Mouse (Mus musculus) CD4-positive, CD25-positive, alpha-beta regulatory T cell, adult 2 months (primary cell): Measurements from ENCODE around the gene Astn2.

ENCODE experiments used
- DNase-seq: peaks from one replicate; pipeline ENCODE4 v3.0.0-alpha.2; 2012; ENCODE audit warnings: low read depth, low spot score

The Astn2 gene

GRCm38 (mm10) chr4:66404201-66404711 lies at the start of gene Astn2:
TSS of gene Astn2 (minus strand) at chr4:66404611.
- DNase-seq, result no peak

DNA sequence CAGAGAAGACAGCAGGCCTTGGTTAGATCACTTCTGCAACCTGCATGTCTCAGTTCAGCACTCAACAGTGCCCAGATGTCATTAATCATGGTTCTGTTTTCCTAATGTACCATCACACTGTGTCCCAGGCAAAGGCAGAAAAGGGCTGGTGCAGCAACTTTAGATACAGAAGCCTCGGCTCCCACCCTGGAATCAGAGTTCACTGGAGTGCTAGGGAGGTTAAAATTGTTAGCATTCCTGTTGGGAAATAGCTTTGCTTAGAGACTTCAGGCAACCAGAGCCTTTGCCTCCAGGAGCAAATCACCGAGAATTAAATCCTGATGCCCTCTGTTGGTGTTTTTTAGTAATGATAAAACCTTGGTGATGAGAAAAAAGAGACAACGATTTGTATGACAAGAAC lies 45.7 kb upstream of the Astn2 start:
- DNase-seq, result no peak

GRCm38 (mm10) chr4:66431256-66431655 lies 26.8 kb upstream of the Astn2 start:
- no peak for DNase-seq

DNA sequence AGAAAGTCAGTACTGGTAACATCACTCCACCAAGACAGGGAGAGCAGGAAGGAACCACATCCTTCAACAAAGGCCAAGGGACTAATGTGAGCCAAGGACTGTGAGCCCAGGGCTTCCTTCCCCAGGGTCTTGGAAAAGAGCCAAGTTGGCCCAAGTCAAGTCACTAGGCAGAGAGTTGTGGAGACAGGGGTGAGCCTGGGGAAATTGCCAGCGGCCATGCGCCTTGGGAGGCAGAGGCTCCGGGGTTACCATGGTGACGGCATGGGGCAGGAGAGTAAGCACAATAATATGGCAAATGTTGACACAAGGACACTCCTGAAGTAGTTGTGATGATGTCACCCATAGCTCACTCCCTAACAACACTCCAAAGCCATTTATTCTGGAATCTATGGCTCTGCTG lies 21.4 kb upstream of the Astn2 start:
- no peak for DNase-seq

DNA sequence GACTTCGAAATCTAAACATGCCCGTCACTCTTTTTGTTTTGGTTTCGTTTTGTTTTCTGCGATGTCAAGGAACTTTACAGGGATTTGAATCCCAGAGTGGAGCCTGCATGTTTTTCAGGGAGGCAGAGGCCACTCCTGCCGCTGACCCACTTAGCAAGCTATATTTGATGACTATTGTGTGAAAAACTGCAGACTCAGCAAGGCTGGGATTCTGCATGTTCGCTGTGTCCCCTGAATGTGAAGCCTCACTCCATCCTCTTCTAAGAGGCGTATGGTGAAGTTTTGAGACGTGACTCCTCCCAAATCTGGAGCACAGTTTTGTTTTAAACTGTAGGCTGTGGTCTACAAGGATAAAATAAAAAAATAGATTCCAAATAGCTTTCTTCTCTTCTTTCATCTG lies 10.4 kb upstream of the Astn2 start:
- no peak for DNase-seq

GRCm38 (mm10) chr4:66405086-66405485 lies 675 bp upstream of the Astn2 start:
- no peak for DNase-seq

- DNase-seq, result no peak
These were observed 657 bp downstream of the Astn2 start for GRCm38 (mm10) chr4:66403708-66404200.

- DNase-seq, result no peak
These were observed 1.2 kb downstream of the Astn2 start for GRCm38 (mm10) chr4:66403116-66403707.

DNA sequence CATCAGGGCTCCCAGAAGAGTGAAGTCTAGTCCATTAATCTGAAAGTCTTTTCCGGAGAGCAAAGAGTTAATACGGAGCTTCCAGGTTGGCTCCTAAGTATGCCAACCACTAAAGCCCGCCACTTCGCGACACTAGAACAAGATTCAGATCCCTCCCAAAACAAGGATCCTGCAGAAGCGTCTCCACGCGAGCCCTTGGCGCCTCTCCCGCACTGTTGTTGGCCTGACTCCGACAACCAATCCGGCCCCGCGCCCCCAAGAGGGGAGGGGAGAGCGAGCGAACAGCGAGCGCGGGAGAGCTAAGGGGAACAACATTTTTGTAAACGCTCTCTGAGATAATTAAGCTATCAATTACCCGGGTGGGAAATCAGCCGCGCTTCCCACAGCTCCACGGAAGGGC lies 1.8 kb downstream of the Astn2 start:
- DNase-seq, result no peak

DNA sequence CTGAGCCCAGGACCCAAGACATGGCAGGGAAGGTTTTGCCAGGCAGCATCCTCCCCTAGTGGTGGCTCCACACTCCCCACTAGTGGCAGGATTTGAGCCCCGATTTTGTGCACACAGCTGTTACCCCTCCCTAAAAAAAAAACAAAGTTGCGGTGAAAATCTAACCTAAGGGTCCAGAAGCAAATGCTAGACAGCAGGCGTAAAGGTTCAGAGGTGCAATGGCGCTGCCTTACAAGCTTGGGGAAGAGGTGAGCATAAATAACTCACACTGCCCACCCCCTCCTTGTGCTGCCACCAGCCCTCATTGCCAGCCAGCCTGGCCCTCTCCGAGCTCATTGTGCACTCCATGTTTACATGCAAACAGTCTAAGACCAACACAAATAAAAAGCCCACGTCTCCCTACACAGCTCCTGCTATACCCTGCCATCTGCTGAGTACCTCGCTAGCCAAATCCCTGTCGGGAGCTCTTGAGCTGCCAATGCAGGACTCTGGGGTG lies 3.2 kb downstream of the Astn2 start:
- DNase-seq, result no peak

GRCm38 (mm10) chr4:66399066-66399465 lies 5.3 kb downstream of the Astn2 start:
- DNase-seq, result no peak

GRCm38 (mm10) chr4:66397216-66397615 lies 7.2 kb downstream of the Astn2 start:
- DNase-seq, result no peak

DNA sequence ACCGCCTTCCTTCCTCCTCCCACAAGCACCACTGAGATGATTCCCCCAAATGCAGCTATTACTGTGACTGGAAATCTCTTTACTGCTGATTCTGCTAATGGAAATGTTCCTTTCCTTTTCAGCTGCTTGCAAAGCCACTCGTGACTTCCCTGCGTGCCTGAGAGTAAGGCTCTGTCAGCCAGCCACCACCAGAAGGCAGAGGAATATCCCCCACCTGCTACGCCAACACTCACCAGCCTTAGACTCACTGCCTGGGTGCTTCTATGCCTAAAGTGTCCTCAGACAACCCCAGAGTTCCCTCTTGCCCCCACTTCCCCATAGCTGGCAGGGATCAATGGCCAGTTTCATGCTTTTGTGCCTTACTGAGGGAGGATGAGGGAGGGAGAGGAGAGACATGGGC lies 11.1 kb downstream of the Astn2 start:
- no peak for DNase-seq

DNA sequence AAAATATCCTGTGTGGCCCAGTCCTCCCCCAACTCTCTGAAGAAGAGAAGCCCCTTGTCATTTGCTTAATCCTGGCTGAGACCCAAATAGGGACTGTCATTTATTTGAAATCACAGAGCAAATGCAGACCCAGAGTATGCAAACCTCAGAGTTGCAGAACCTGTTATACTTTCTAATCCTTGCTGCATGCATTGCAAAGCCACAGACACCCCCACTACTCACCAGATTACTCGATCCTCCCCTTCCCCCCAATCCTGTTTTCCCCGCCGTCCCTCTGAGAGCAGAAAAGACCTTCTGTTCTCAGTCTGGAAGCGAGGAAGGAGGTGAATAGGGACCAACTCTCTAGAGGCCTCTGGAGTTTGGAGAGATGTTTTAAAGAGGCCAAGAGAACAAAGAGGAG lies 13.9 kb downstream of the Astn2 start:
- DNase-seq, result no peak

DNA sequence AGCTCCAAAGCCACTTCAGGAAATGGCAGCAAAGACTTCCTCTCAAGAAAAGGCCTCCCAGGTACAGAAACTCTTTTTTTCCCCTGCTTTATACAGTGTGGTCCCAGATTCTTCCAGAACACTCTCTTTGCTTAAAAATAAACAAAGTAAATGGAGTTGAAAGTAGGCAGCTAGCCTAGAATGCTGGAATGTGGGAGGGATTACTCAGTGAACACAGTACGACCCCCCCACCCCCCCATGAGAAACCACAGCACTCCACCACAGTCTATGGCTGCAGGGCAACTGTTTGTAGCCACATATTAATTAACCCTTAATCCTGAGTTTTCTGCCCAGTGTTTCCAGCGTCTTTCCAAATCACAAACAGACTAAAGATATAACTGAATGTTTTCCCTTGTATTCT lies 25.8 kb downstream of the Astn2 start:
- no peak for DNase-seq

- no peak for DNase-seq
These were observed 33.8 kb downstream of the Astn2 start for GRCm38 (mm10) chr4:66370557-66371071.

- no peak for DNase-seq
These were observed 38.9 kb downstream of the Astn2 start for GRCm38 (mm10) chr4:66365500-66365899.

- DNase-seq, result no peak
These were observed 59.8 kb downstream of the Astn2 start for GRCm38 (mm10) chr4:66344632-66345031.

GRCm38 (mm10) chr4:66337443-66337842 lies 67.0 kb downstream of the Astn2 start:
- DNase-seq, result no peak

- no peak for DNase-seq
These were observed 73.7 kb downstream of the Astn2 start for GRCm38 (mm10) chr4:66330600-66331285.

GRCm38 (mm10) chr4:66321051-66321450 lies 83.4 kb downstream of the Astn2 start:
- DNase-seq, result no peak

GRCm38 (mm10) chr4:66314806-66315484 lies 89.5 kb downstream of the Astn2 start:
- DNase-seq, result no peak
